Mouse (Mus musculus): Measurements from ENCODE around the gene Gdpd3. TPM values are rescaled to one million over a fixed set of nuclear protein-coding genes. Genes with fewer than 3 reads are reported as not detected.

Gene Gdpd3
- polyA plus RNA-seq, 1 experiment from 2014 or later, result 2.1 TPM

GRCm38 (mm10) chr7:126779983-126780970 lies 14.1 kb downstream of the Gdpd3 start:
- Histone ChIP-seq H3K4me3 (ENCODE audit: low read length) (peak overlapping the region; percentile 40), H3K36me3 (ENCODE audit: control insufficient read depth, insufficient read depth, low read length) (peaks cover 5% of the 10 kb centered on the region), H3K4me1 (ENCODE audit: control insufficient read depth, insufficient read depth, low read length) (peaks cover 40% of the 10 kb centered on the region), H3K9ac (ENCODE audit: low read depth, low read length) (peak overlapping the region; percentile 57), H3K4me2 (ENCODE audit: low read depth, low read length) (peak overlapping the region; percentile 75), H3K9me3 (ENCODE audit: control insufficient read depth, low read length) (no peaks in the 10 kb centered on the region), H3K27me3 (replicated peaks; ENCODE audit: control insufficient read depth, insufficient read depth, low read length) (no peaks in the 10 kb centered on the region), H3K27ac (ENCODE audit: low read length) (peak overlapping the region; percentile 26)
- under 1% methylated on average over 21 of the region's 21 CpGs for WGBS
- ATAC-seq, result peak; percentile 69

DNA sequence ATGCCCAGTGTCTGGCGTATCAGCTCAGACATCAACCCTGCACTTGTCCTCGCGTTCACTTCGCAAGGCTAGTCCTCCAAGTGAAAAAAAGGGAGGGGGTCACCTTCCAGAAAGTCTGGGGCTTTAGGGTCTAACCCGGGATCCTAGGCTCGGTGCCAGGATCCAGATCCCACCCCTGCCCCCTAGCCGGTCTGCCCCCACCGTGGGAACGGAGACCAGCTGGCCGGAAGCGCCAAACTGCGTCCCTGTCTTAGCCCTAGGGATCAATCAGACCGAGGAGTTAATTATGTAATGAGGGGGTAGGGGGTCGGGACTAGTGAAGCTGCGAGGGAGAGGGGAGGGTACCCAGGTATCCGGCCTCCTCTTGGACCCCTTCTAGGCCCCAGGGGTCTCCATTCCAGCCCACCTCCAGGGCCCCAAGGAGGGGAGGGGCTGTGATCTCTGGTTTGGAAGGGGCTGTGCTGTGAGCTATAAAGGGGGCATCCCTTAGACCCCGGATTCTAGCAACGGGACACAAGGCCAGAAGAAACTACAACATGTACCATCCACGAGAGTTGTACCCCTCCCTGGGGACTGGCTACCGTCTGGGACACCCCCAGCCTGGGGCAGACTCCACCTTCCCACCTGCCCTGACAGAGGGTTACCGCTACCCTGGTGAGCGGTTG lies 15.0 kb downstream of the Gdpd3 start, which contains the start of gene Tbx6:
TSS of gene Tbx6 (plus strand) at position 513 of the 665 bp plus-strand sequence.
- peak within 1 kb of the TSS; percentile 57 for H3K9ac ChIP-seq (ENCODE audit: low read depth, low read length)
- WGBS, result 7% methylated on average over 22 of the region's 22 CpGs
- ATAC-seq, result peak; percentile 12
- peak within 1 kb of the TSS; percentile 26 for H3K27ac ChIP-seq (ENCODE audit: low read length)
- H3K4me3 ChIP-seq (ENCODE audit: low read length), result peak within 1 kb of the TSS; percentile 40
- H3K4me1 ChIP-seq (ENCODE audit: control insufficient read depth, insufficient read depth, low read length), result peaks cover 36% of the 10 kb centered on the region
- no peaks in the 10 kb centered on the region for H3K9me3 ChIP-seq (ENCODE audit: control insufficient read depth, low read length)
- peaks cover 11% of the 10 kb centered on the region for H3K36me3 ChIP-seq (ENCODE audit: control insufficient read depth, insufficient read depth, low read length)
- H3K4me2 ChIP-seq (ENCODE audit: low read depth, low read length), result peak within 1 kb of the TSS; percentile 75
- H3K27me3 ChIP-seq (replicated peaks; ENCODE audit: control insufficient read depth, insufficient read depth, low read length), result no peaks in the 10 kb centered on the region

- no peaks in the 10 kb centered on the region for H3K9me3 ChIP-seq (ENCODE audit: control insufficient read depth, low read length)
- ATAC-seq, result no peak
- H3K4me1 ChIP-seq (ENCODE audit: control insufficient read depth, insufficient read depth, low read length), result peaks cover 32% of the 10 kb centered on the region
- peak overlapping the region; percentile 57 for H3K9ac ChIP-seq (ENCODE audit: low read depth, low read length)
- peaks cover 18% of the 10 kb centered on the region for H3K36me3 ChIP-seq (ENCODE audit: control insufficient read depth, insufficient read depth, low read length)
- 43% methylated on average over 11 of the region's 11 CpGs for WGBS
- H3K27me3 ChIP-seq (replicated peaks; ENCODE audit: control insufficient read depth, insufficient read depth, low read length), result no peaks in the 10 kb centered on the region
- no peak overlapping the region for H3K27ac ChIP-seq (ENCODE audit: low read length)
- H3K4me2 ChIP-seq (ENCODE audit: low read depth, low read length), result peak overlapping the region; percentile 75; the same call in 1 of the 2 replicates
- H3K4me3 ChIP-seq (ENCODE audit: low read length), result no peak overlapping the region
These were observed 15.7 kb downstream of the Gdpd3 start for GRCm38 (mm10) chr7:126781661-126782370.

GRCm38 (mm10) chr7:126782693-126783092 lies 16.6 kb downstream of the Gdpd3 start:
- Histone ChIP-seq H3K27ac (ENCODE audit: low read length) (no peak overlapping the region), H3K4me2 (ENCODE audit: low read depth, low read length) (no peak overlapping the region), H3K27me3 (replicated peaks; ENCODE audit: control insufficient read depth, insufficient read depth, low read length) (no peaks in the 10 kb centered on the region), H3K4me1 (ENCODE audit: control insufficient read depth, insufficient read depth, low read length) (peaks cover 26% of the 10 kb centered on the region), H3K4me3 (ENCODE audit: low read length) (no peak overlapping the region), H3K36me3 (ENCODE audit: control insufficient read depth, insufficient read depth, low read length) (peaks cover 24% of the 10 kb centered on the region), H3K9ac (ENCODE audit: low read depth, low read length) (no peak overlapping the region), H3K9me3 (ENCODE audit: control insufficient read depth, low read length) (no peaks in the 10 kb centered on the region)
- ATAC-seq, result no peak
- 83% methylated on average over 13 of the region's 13 CpGs for WGBS

DNA sequence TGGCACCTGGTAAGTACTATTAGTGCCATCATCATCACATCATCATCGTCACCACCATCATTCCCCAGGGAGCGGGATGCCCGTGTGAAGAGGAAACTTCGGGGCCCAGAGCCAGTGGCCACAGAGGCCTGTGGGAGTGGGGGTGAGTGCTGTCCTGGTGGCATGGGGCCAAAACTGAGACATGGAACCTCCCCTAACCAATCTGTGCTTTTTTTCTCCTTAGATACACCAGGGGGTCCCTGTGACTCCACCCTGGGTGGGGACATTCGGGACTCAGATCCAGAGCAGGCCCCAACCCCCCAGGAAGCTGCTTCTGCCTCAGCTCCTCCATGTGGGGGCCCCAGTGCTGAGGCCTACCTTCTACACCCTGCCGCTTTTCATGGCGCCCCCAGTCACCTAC lies 18.3 kb downstream of the Gdpd3 start:
- no peak overlapping the region for H3K27ac ChIP-seq (ENCODE audit: low read length)
- no peak overlapping the region for H3K4me3 ChIP-seq (ENCODE audit: low read length)
- WGBS, result 77% methylated on average over 7 of the region's 7 CpGs
- no peaks in the 10 kb centered on the region for H3K27me3 ChIP-seq (replicated peaks; ENCODE audit: control insufficient read depth, insufficient read depth, low read length)
- peaks cover 18% of the 10 kb centered on the region for H3K4me1 ChIP-seq (ENCODE audit: control insufficient read depth, insufficient read depth, low read length)
- H3K36me3 ChIP-seq (ENCODE audit: control insufficient read depth, insufficient read depth, low read length), result peaks cover 31% of the 10 kb centered on the region
- no peak for ATAC-seq
- H3K9ac ChIP-seq (ENCODE audit: low read depth, low read length), result no peak overlapping the region
- no peaks in the 10 kb centered on the region for H3K9me3 ChIP-seq (ENCODE audit: control insufficient read depth, low read length)
- no peak overlapping the region for H3K4me2 ChIP-seq (ENCODE audit: low read depth, low read length)

GRCm38 (mm10) chr7:126785056-126785455 lies 18.9 kb downstream of the Gdpd3 start:
- no peak for ATAC-seq
- 61% methylated on average over 4 of the region's 4 CpGs for WGBS
- no peak overlapping the region for H3K4me3 ChIP-seq (ENCODE audit: low read length)
- no peak overlapping the region for H3K27ac ChIP-seq (ENCODE audit: low read length)
- peaks cover 13% of the 10 kb centered on the region for H3K4me1 ChIP-seq (ENCODE audit: control insufficient read depth, insufficient read depth, low read length)
- H3K27me3 ChIP-seq (replicated peaks; ENCODE audit: control insufficient read depth, insufficient read depth, low read length), result no peaks in the 10 kb centered on the region
- H3K9me3 ChIP-seq (ENCODE audit: control insufficient read depth, low read length), result no peaks in the 10 kb centered on the region
- 0 out of 2 replicates have a peak overlapping the region, but pooled peaks have one; percentile 13 for H3K9ac ChIP-seq (ENCODE audit: low read depth, low read length)
- peaks cover 36% of the 10 kb centered on the region for H3K36me3 ChIP-seq (ENCODE audit: control insufficient read depth, insufficient read depth, low read length)
- H3K4me2 ChIP-seq (ENCODE audit: low read depth, low read length), result no peak overlapping the region

GRCm38 (mm10) chr7:126786142-126786541 lies 20.0 kb downstream of the Gdpd3 start:
- H3K9me3 ChIP-seq (ENCODE audit: control insufficient read depth, low read length), result no peaks in the 10 kb centered on the region
- H3K4me1 ChIP-seq (ENCODE audit: control insufficient read depth, insufficient read depth, low read length), result peaks cover 14% of the 10 kb centered on the region
- H3K9ac ChIP-seq (ENCODE audit: low read depth, low read length), result no peak overlapping the region
- H3K4me3 ChIP-seq (ENCODE audit: low read length), result no peak overlapping the region
- no peak overlapping the region for H3K27ac ChIP-seq (ENCODE audit: low read length)
- WGBS, result 89% methylated on average over 14 of the region's 14 CpGs
- H3K27me3 ChIP-seq (replicated peaks; ENCODE audit: control insufficient read depth, insufficient read depth, low read length), result no peaks in the 10 kb centered on the region
- no peak for ATAC-seq
- H3K4me2 ChIP-seq (ENCODE audit: low read depth, low read length), result no peak overlapping the region
- peaks cover 38% of the 10 kb centered on the region for H3K36me3 ChIP-seq (ENCODE audit: control insufficient read depth, insufficient read depth, low read length)

GRCm38 (mm10) chr7:126789141-126789540 lies 23.0 kb downstream of the Gdpd3 start:
- Histone ChIP-seq H3K27me3 (replicated peaks; ENCODE audit: control insufficient read depth, insufficient read depth, low read length) (no peaks in the 10 kb centered on the region), H3K4me1 (ENCODE audit: control insufficient read depth, insufficient read depth, low read length) (peaks cover 15% of the 10 kb centered on the region), H3K9ac (ENCODE audit: low read depth, low read length) (no peak overlapping the region), H3K36me3 (ENCODE audit: control insufficient read depth, insufficient read depth, low read length) (peaks cover 38% of the 10 kb centered on the region), H3K27ac (ENCODE audit: low read length) (no peak overlapping the region), H3K9me3 (ENCODE audit: control insufficient read depth, low read length) (no peaks in the 10 kb centered on the region), H3K4me3 (ENCODE audit: low read length) (no peak overlapping the region), H3K4me2 (ENCODE audit: low read depth, low read length) (no peak overlapping the region)
- 90% methylated on average over 4 of the region's 4 CpGs for whole genome bisulfite sequencing
- no peak for ATAC-seq
